Mouse (Mus musculus): ENCODE measurements around the gene Mmp10. TPM values are rescaled to one million over a fixed set of nuclear protein-coding genes. Genes with fewer than 3 reads are reported as not detected.

Mmp10 gene
- polyA plus RNA-seq, 1 experiment, result not detected

DNA sequence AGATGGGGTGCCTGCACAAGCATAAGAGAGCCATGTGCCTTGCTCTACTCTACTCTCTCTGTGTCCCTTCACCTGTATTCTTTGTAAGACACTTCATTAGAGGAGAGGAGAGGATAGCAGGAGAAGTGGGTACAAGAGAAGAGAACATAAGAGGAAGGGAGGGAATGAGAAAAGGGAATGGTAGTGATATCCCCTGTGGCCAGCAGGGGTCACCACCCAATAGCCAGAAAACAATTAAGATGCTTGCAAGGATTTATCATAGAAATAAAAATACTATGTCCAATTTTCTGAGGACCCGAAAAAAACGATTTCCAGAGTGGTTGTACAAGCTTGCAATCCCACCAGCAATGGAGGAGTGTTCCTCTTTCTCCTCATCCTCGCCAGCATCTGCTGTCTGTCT lies 52.2 kb downstream of the Mmp10 start:
- TF ChIP-seq GATA1 (IDR thresholded peaks at IDR 0.05; ENCODE audit: low read length), result no peak

DNA sequence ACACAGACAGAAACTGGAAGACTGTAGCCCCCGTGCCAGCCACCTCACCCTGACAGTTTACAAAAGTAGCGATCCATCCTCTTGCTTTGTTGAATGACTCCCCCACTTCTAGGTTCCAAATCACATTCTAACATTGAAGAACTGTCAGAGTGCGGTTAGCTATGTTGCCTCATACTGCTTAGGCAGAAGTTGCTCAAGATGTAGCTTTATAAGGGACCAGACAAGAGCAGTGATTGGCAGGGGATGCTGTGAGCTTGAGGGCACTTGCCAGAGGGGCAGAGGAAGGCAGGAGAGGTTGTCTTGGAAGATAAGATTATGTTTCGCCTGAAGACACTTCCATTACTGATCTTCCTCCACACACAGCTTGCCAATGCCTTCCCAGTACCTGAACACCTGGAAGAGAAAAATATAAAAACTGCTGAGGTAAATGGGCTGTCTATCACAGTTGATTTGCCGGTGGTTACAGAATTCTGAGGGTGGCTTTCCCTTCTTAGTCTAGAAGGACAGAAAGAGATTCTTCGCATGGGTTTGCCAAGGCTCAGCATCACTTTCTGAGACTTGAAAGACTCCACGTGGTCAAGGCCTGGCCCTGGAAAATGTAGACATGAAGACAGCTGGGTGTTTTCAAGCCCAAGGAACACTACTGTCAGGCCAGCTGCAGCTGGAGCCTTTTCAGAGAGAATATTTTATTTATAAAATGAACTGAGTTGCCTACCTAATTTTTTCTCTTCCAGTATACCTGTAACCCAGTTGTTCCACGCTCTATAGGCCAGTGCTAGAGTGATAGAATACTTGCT lies 56.3 kb downstream of the Mmp10 start, which contains the start of gene Mmp8:
TSS of gene Mmp8 (plus strand) at position 236 of the 797 bp plus-strand sequence.
- no peak for TF ChIP-seq GATA1 (IDR thresholded peaks at IDR 0.05; ENCODE audit: low read length)

Other genes starting within 250 kb of the Mmp10 start
- gene Mmp13, start 229.8 kb upstream of the Mmp10 start, polyA plus RNA-seq (2012), result not detected in 2 replicates
- not detected in 2 replicates for gene Mmp12, start 158.0 kb upstream of the Mmp10 start, polyA plus RNA-seq (2012)
- not detected in 2 replicates for gene Mmp1b, start 114.3 kb upstream of the Mmp10 start, polyA plus RNA-seq (2012)
- not detected in 2 replicates for gene Mmp3, start 56.5 kb upstream of the Mmp10 start, polyA plus RNA-seq (2012)
- gene Mmp8, start 56.1 kb downstream of the Mmp10 start, polyA plus RNA-seq (2012), result not detected in 2 replicates
- not detected in 2 replicates for gene Mmp27, start 69.0 kb downstream of the Mmp10 start, polyA plus RNA-seq (2012)
- not detected in 2 replicates for gene Mmp20, start 125.9 kb downstream of the Mmp10 start, polyA plus RNA-seq (2012)
- not detected in 2 replicates for gene Mmp7, start 189.7 kb downstream of the Mmp10 start, polyA plus RNA-seq (2012)